Comparison of ENCODE assay signal across 8 mouse cellular contexts in the genomic region with DNA sequence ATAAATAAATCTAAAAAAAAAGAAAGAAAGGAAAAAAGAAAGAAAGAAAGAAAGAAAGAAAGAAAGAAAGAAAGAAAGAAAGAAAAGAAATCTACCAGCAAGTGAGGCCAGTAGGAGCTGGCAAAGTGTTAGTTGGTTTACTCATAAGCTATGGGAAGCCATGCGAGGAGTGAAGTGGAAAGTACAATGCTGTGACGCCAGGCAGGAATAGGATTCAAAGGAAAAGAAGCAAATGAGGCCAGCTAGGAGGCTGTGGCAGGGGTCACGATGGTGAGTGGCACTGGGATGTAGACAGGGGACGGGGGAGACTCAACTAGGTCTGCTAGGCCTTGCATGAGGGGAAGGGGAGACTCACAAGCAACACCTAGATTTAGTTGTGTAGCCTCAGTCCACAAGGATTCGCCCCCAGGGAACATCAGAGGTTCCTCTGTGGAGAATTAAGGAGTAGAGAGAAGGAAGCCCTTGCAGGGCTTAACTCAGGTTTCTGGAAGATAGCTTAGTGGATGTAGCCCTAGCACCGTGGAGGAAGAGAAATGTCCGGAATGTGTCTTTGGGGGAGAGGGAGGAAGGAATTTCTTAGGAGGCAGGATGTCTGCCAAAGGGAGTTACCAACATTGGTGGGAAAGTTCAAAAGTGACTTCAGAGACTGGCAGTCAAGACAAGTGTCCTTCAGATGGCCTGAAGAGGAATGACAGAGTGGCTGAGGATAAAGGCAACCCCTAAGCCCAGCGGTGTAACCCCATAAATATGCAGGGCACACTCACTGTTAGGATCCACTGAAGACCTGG. TPM values are rescaled to one million over a fixed set of nuclear protein-coding genes. Genes with fewer than 3 reads are reported as not detected.
DNase-seq lines count a peak whose midpoint lies in the region; ATAC-seq and TF ChIP-seq lines count a peak whose summit lies in the region.

Gene Slc48a1, plus strand, starts transcription at position 210 of the 788 bp plus-strand sequence.

- no peak for ATAC-seq in forebrain, embryonic 16.5 days
- ATAC-seq in hindbrain, embryonic 14.5 days (ENCODE audit: low FRiP score) = no peak
- no peak for ATAC-seq in midbrain, embryonic 12.5 days (ENCODE audit: low FRiP score, low read depth)

- 95% methylated on average over 8 of the region's 8 CpGs for WGBS in thymus, adult 2 months
- WGBS in forebrain, embryonic 16.5 days = 74% methylated on average over 8 of the region's 8 CpGs
- 73% methylated on average over 8 of the region's 8 CpGs for WGBS in hindbrain, embryonic 14.5 days
- 82% methylated on average over 8 of the region's 8 CpGs for WGBS in midbrain, embryonic 12.5 days

- TF ChIP-seq CTCF in thymus, adult 2 months (IDR thresholded peaks at IDR 0.05; ENCODE audit: borderline replicate concordance, control insufficient read depth, extremely low read depth, insufficient read depth, low read length, poor library complexity) = no peak

- peaks cover 24% of the 10 kb centered on the region for H3K4me1 ChIP-seq in thymus, adult 2 months (replicated peaks; ENCODE audit: control insufficient read depth, insufficient read depth, low read length)
- peaks cover 15% of the 10 kb centered on the region for H3K4me1 ChIP-seq in forebrain, embryonic 16.5 days (replicated peaks; ENCODE audit: control insufficient read depth, insufficient read depth, low read length)
- peaks cover 11% of the 10 kb centered on the region; the same call in 1 of the 2 replicates for H3K4me1 ChIP-seq in hindbrain, embryonic 14.5 days (replicated peaks; ENCODE audit: control insufficient read depth, insufficient read depth, low read length)
- peaks cover 11% of the 10 kb centered on the region for H3K4me1 ChIP-seq in midbrain, embryonic 12.5 days

- no peak within 1 kb of the TSS for H3K27ac ChIP-seq in thymus, adult 2 months (ENCODE audit: control insufficient read depth, insufficient read depth, low read length)
- no peak within 1 kb of the TSS for H3K27ac ChIP-seq in forebrain, embryonic 16.5 days (ENCODE audit: low read length)
- no peak within 1 kb of the TSS for H3K27ac ChIP-seq in hindbrain, embryonic 14.5 days
- no peak within 1 kb of the TSS for H3K27ac ChIP-seq in midbrain, embryonic 12.5 days (replicated peaks)

- H3K9me3 ChIP-seq in forebrain, embryonic 16.5 days (ENCODE audit: control insufficient read depth, low read length) = no peaks in the 10 kb centered on the region
- H3K9me3 ChIP-seq in hindbrain, embryonic 14.5 days (ENCODE audit: control insufficient read depth, low read length) = no peaks in the 10 kb centered on the region
- H3K9me3 ChIP-seq in midbrain, embryonic 12.5 days = no peaks in the 10 kb centered on the region

- no peak within 1 kb of the TSS for H3K4me2 ChIP-seq in forebrain, embryonic 16.5 days (ENCODE audit: low read length)
- no peak within 1 kb of the TSS for H3K4me2 ChIP-seq in hindbrain, embryonic 14.5 days (replicated peaks)
- H3K4me2 ChIP-seq in midbrain, embryonic 12.5 days (replicated peaks) = no peak within 1 kb of the TSS

- TF ChIP-seq POLR2A in thymus, adult 2 months (IDR thresholded peaks at IDR 0.05; ENCODE audit: control insufficient read depth, extremely low read depth, insufficient read depth, low read length, poor library complexity) = no peak

- no peaks in the 10 kb centered on the region for H3K27me3 ChIP-seq in thymus, adult 2 months (ENCODE audit: control insufficient read depth, insufficient read depth, low read length)
- H3K27me3 ChIP-seq in forebrain, embryonic 16.5 days (replicated peaks; ENCODE audit: control insufficient read depth, insufficient read depth, low read length) = 0 out of 2 replicates have a peak, but pooled peaks cover 4% of the 10 kb centered on the region
- peaks cover 8% of the 10 kb centered on the region; the same call in 1 of the 2 replicates for H3K27me3 ChIP-seq in hindbrain, embryonic 14.5 days (ENCODE audit: control insufficient read depth, insufficient read depth, low read length)
- peaks cover 47% of the 10 kb centered on the region for H3K27me3 ChIP-seq in midbrain, embryonic 12.5 days

- DNase-seq in thymus, adult 2 months = no peak
- DNase-seq in thymus, postnatal 4 days = no peak
- DNase-seq in hindbrain, embryonic 14.5 days (ENCODE audit: low spot score) = no peak
- no peak for DNase-seq in left cerebral cortex, postnatal 36 days (ENCODE audit: low spot score in 2 of 2)
- no peak for DNase-seq in spleen, postnatal 4 days (ENCODE audit: low spot score in 2 of 2)
- DNase-seq in retina, postnatal 1 day = no peak

- H3K9ac ChIP-seq in forebrain, embryonic 16.5 days (replicated peaks; ENCODE audit: low read depth, low read length) = no peak within 1 kb of the TSS
- H3K9ac ChIP-seq in hindbrain, embryonic 14.5 days = no peak within 1 kb of the TSS
- no peak within 1 kb of the TSS for H3K9ac ChIP-seq in midbrain, embryonic 12.5 days (replicated peaks)

- no peak within 1 kb of the TSS for H3K4me3 ChIP-seq in thymus, adult 2 months (ENCODE audit: control insufficient read depth, insufficient read depth, low read length)
- H3K4me3 ChIP-seq in forebrain, embryonic 16.5 days (replicated peaks; ENCODE audit: low read length) = no peak within 1 kb of the TSS
- no peak within 1 kb of the TSS for H3K4me3 ChIP-seq in hindbrain, embryonic 14.5 days (replicated peaks; ENCODE audit: low read length)
- H3K4me3 ChIP-seq in midbrain, embryonic 12.5 days = no peak within 1 kb of the TSS

- no peaks in the 10 kb centered on the region for H3K36me3 ChIP-seq in thymus, adult 2 months (ENCODE audit: control insufficient read depth, insufficient read depth, low read length)
- no peaks in the 10 kb centered on the region for H3K36me3 ChIP-seq in forebrain, embryonic 16.5 days (ENCODE audit: control insufficient read depth, insufficient read depth)
- H3K36me3 ChIP-seq in hindbrain, embryonic 14.5 days (replicated peaks; ENCODE audit: control insufficient read depth, insufficient read depth) = no peaks in the 10 kb centered on the region
- H3K36me3 ChIP-seq in midbrain, embryonic 12.5 days = no peaks in the 10 kb centered on the region

- intact Hi-C loops in left cerebral cortex, postnatal 36 days (cut with DNase I) = no loop called here

RNA-seq across cellular contexts. Expression of gene Slc48a1, which starts in this region (rescaled TPM):
- polyA plus RNA-seq in thymus, adult 2 months (2012; rRNA removed) = 62.1 and 62.8 TPM in 2 replicates
- polyA plus RNA-seq in forebrain, embryonic 16.5 days (2015; fragmentation: Nextera tagmentation; extraction: Ambion mirVana) = 72.9 and 78.2 TPM in 2 replicates
- polyA plus RNA-seq in hindbrain, embryonic 14.5 days (2014; fragmentation: Nextera tagmentation; extraction: Ambion mirVana) = 92.6 and 101 TPM in 2 replicates
- total RNA-seq in left cerebral cortex, postnatal 36 days (2021) = 100 to 1,000 TPM; 165 to 196 TPM
- polyA plus RNA-seq in midbrain, embryonic 12.5 days (2016; fragmentation: Nextera tagmentation; extraction: Ambion mirVana) = 37.8 and 42.0 TPM in 2 replicates
